Mouse (Mus musculus) MEL (cell line): ENCODE measurements around the gene Nwd2. TPM values are rescaled to one million over a fixed set of nuclear protein-coding genes. Genes with fewer than 3 reads are reported as not detected.

Experiments
- DNase-seq: peaks from one replicate; pipeline ENCODE4 v3.0.0; 2011; ENCODE audit warnings: low read depth, low spot score
- H3K27ac ChIP-seq: 2 replicates; pipeline ENCODE4 v1.5.1; 2012; ENCODE audit warnings: low read depth, mild to moderate bottlenecking, control low read depth, low read length, moderate library complexity; ENCODE audit not compliant: control insufficient read depth
- H3K27me3 ChIP-seq, 2 experiments: fragments of 150-350 bp in 1 of 2; sonication (generic) in 1 of 2; 2 replicates each; pipeline ENCODE4 v1.6.1; 2012; ENCODE audit warnings: low read length in 2 of 2, mild to moderate bottlenecking in 2 of 2, improper control_type of control experiment in 1 of 2, moderate library complexity in 1 of 2; ENCODE audit not compliant: insufficient read depth in 2 of 2, control insufficient read depth in 1 of 2
- H3K36me3 ChIP-seq, 2 experiments: 2 replicates each; pipeline ENCODE4 v1.6.1; 2012 to 2014; ENCODE audit warnings: low read length in 2 of 2, improper control_type of control experiment in 1 of 2, inconsistent platforms in 1 of 2, mild to moderate bottlenecking in 1 of 2; ENCODE audit not compliant: insufficient read depth in 2 of 2, control insufficient read depth in 1 of 2
- H3K4me1 ChIP-seq, 2 experiments: fragments of 150-350 bp in 1 of 2; sonication (generic) in 1 of 2; 2 replicates each; pipeline ENCODE4 v1.6.1; 2012; ENCODE audit warnings: low read length in 2 of 2, improper control_type of control experiment in 1 of 2, mild to moderate bottlenecking in 1 of 2; ENCODE audit not compliant: insufficient read depth in 2 of 2, control insufficient read depth in 1 of 2
- H3K4me3 ChIP-seq, 2 experiments: fragments of 150-350 bp in 1 of 2; sonication (generic) in 1 of 2; 2 replicates each; pipeline ENCODE4 v1.5.1; 2012; ENCODE audit warnings: low read depth in 2 of 2, low read length in 2 of 2, mild to moderate bottlenecking in 2 of 2, moderate library complexity in 2 of 2, control low read depth in 1 of 2, improper control_type of control experiment in 1 of 2; ENCODE audit not compliant: control insufficient read depth in 1 of 2, insufficient read depth in 1 of 2
- H3K79me2 ChIP-seq: 2 replicates; pipeline ENCODE4 v1.6.1; 2012; ENCODE audit warnings: mild to moderate bottlenecking, low read length, moderate library complexity; ENCODE audit not compliant: control insufficient read depth, poor library complexity, insufficient read depth
- H3K9ac ChIP-seq: 2 replicates; pipeline ENCODE4 v1.6.1; 2012; ENCODE audit warnings: low read depth, mild to moderate bottlenecking, control low read depth, low read length, moderate library complexity; ENCODE audit not compliant: control insufficient read depth, poor library complexity, severe bottlenecking
- H3K9me3 ChIP-seq: fragments of 150-350 bp; sonication (generic); replicated peaks from 2 replicates; pipeline ENCODE4 v1.6.1; 2012; ENCODE audit warnings: mild to moderate bottlenecking, low read length, improper control_type of control experiment, moderate library complexity; ENCODE audit not compliant: insufficient read depth
- BHLHE40 ChIP-seq: IDR thresholded peaks from 2 replicates; pipeline ENCODE4 v1.6.1; 2012; ENCODE audit warnings: low read depth, mild to moderate bottlenecking, inconsistent platforms, low read length, improper control_type of control experiment, borderline replicate concordance
- CHD2 ChIP-seq: IDR thresholded peaks from 2 replicates; pipeline ENCODE4 v1.6.1; 2011; ENCODE audit warnings: low read length, improper control_type of control experiment
- CTCF ChIP-seq, 3 experiments: IDR thresholded peaks in 2 of 3; conservative IDR thresholded peaks in 1 of 3; 2 replicates each; pipeline ENCODE4 v1.5.1; 2011 to 2012; ENCODE audit warnings: low read length in 3 of 3, low read depth in 2 of 3, mild to moderate bottlenecking in 2 of 3, improper control_type of control experiment in 1 of 3, inconsistent platforms in 1 of 3, mixed read lengths in 1 of 3, moderate library complexity in 1 of 3; ENCODE audit not compliant: control insufficient read depth in 1 of 3, insufficient read depth in 1 of 3, poor library complexity in 1 of 3, severe bottlenecking in 1 of 3
- EP300 ChIP-seq, 2 experiments: IDR thresholded peaks; 2 replicates each; pipeline ENCODE4 v1.6.1; 2011; ENCODE audit warnings: improper control_type of control experiment in 2 of 2, low read length in 2 of 2, low read depth in 1 of 2, mild to moderate bottlenecking in 1 of 2
- ETS1 ChIP-seq: IDR thresholded peaks from 2 replicates; pipeline ENCODE4 v1.6.1; 2012; ENCODE audit warnings: low read depth, mild to moderate bottlenecking, inconsistent platforms, low read length, improper control_type of control experiment, moderate library complexity
- GABPA ChIP-seq: IDR thresholded peaks from 2 replicates; pipeline ENCODE4 v1.6.1; 2012; ENCODE audit warnings: low read depth, mild to moderate bottlenecking, inconsistent platforms, low read length, improper control_type of control experiment, moderate library complexity
- KAT2A ChIP-seq: conservative IDR thresholded peaks from 2 replicates; pipeline ENCODE4 v1.6.1; 2012; ENCODE audit warnings: low read depth, low read length, improper control_type of control experiment, inconsistent platforms
- MAX ChIP-seq: IDR thresholded peaks from 2 replicates; pipeline ENCODE4 v1.6.1; 2011; ENCODE audit warnings: low read length, improper control_type of control experiment
- MAZ ChIP-seq: IDR thresholded peaks from 2 replicates; pipeline ENCODE4 v1.6.1; 2012; ENCODE audit warnings: low read depth, mild to moderate bottlenecking, inconsistent platforms, low read length, improper control_type of control experiment
- MEF2A ChIP-seq: IDR thresholded peaks from 2 replicates; pipeline ENCODE4 v1.6.1; 2014; ENCODE audit warnings: low read depth, mild to moderate bottlenecking, inconsistent platforms, low read length, improper control_type of control experiment; ENCODE audit not compliant: poor library complexity, insufficient replicate concordance, severe bottlenecking; ENCODE audit errors: extremely low read depth
- MXI1 ChIP-seq: IDR thresholded peaks from 2 replicates; pipeline ENCODE4 v1.6.1; 2011; ENCODE audit warnings: mild to moderate bottlenecking, low read depth, low read length, improper control_type of control experiment
- NELFE ChIP-seq: IDR thresholded peaks from 2 replicates; pipeline ENCODE4 v1.6.1; 2011; ENCODE audit warnings: low read depth, low read length, improper control_type of control experiment
- POLR2A ChIP-seq, 2 experiments: IDR thresholded peaks; 2 replicates each; pipeline ENCODE4 v1.6.1; 2011 to 2012; ENCODE audit warnings: low read length in 2 of 2, mild to moderate bottlenecking in 2 of 2, control low read depth in 1 of 2, improper control_type of control experiment in 1 of 2, low read depth in 1 of 2, moderate library complexity in 1 of 2; ENCODE audit not compliant: control insufficient read depth in 1 of 2, insufficient read depth in 1 of 2, poor library complexity in 1 of 2
- POLR2AphosphoS2 ChIP-seq: IDR thresholded peaks from 2 replicates; pipeline ENCODE4 v1.6.1; 2011; ENCODE audit warnings: low read length, improper control_type of control experiment
- RCOR1 ChIP-seq: IDR thresholded peaks from 2 replicates; pipeline ENCODE4 v1.6.1; 2012; ENCODE audit warnings: low read depth, mild to moderate bottlenecking, inconsistent platforms, low read length, improper control_type of control experiment
- SIN3A ChIP-seq: IDR thresholded peaks from 2 replicates; pipeline ENCODE4 v1.6.1; 2012; ENCODE audit warnings: low read length, improper control_type of control experiment, inconsistent platforms
- TBP ChIP-seq: IDR thresholded peaks from 2 replicates; pipeline ENCODE4 v1.8.0; 2011; ENCODE audit warnings: low read depth, low read length, improper control_type of control experiment
- TCF12 ChIP-seq: IDR thresholded peaks from 2 replicates; pipeline ENCODE4 v1.6.1; 2014; ENCODE audit warnings: low read depth, mild to moderate bottlenecking, inconsistent platforms, low read length, improper control_type of control experiment, moderate library complexity
- USF1 ChIP-seq: IDR thresholded peaks from 2 replicates; pipeline ENCODE4 v1.6.1; 2014; ENCODE audit warnings: low read depth, mild to moderate bottlenecking, inconsistent platforms, low read length, improper control_type of control experiment, moderate library complexity
- USF2 ChIP-seq, 2 experiments: IDR thresholded peaks; 2 replicates each; pipeline ENCODE4 v1.6.1; 2011 to 2012; ENCODE audit warnings: improper control_type of control experiment in 2 of 2, low read length in 2 of 2, borderline replicate concordance in 1 of 2, inconsistent platforms in 1 of 2, low read depth in 1 of 2, mild to moderate bottlenecking in 1 of 2; ENCODE audit not compliant: insufficient read depth in 1 of 2
- ZC3H11A ChIP-seq: IDR thresholded peaks from 2 replicates; pipeline ENCODE4 v1.6.1; 2012; ENCODE audit warnings: low read depth, mild to moderate bottlenecking, inconsistent platforms, low read length, improper control_type of control experiment
- ZKSCAN1 ChIP-seq: IDR thresholded peaks from 2 replicates; pipeline ENCODE4 v1.6.1; 2012; ENCODE audit warnings: low read depth, mild to moderate bottlenecking, inconsistent platforms, low read length, improper control_type of control experiment, moderate library complexity
- ZMIZ1 ChIP-seq: IDR thresholded peaks from 2 replicates; pipeline ENCODE4 v1.6.1; 2012; ENCODE audit warnings: low read depth, mild to moderate bottlenecking, inconsistent platforms, low read length, improper control_type of control experiment, moderate library complexity
- polyA plus RNA-seq, 2 experiments: library from polyadenylated mRNA; stranded (reverse) in 1 of 2; unstranded in 1 of 2; fragments of >175 nt in 1 of 2; fragments of >200 nt in 1 of 2; gene quantifications; 2 replicates each; pipeline versions ENCODE4 v1.2.1 to v1.2.4; 2012; ENCODE audit warnings: low replicate concordance in 2 of 2, low read depth in 1 of 2; ENCODE audit not compliant: insufficient read length in 2 of 2, insufficient read depth in 1 of 2, missing spikeins in 1 of 2
- total RNA-seq: library from RNA; depleted of rRNA; stranded (reverse); fragments of 300-350 nt; gene quantifications from 2 replicates; pipeline ENCODE4 v1.2.3, GENCODE M21; 2012

Gene Nwd2
- total and polyA plus RNA-seq, 3 experiments, result not detected

- no peaks in the 10 kb centered on the region; a peak in 1 of 4 replicates for H3K27me3 ChIP-seq
- H3K9ac ChIP-seq, result no peak overlapping the region
- no peaks in the 10 kb centered on the region for H3K79me2 ChIP-seq
- H3K4me1 ChIP-seq, result no peaks in the 10 kb centered on the region
- H3K36me3 ChIP-seq, result no peaks in the 10 kb centered on the region
- no peaks in the 10 kb centered on the region for H3K9me3 ChIP-seq
- DNase-seq, result no peak
- H3K27ac ChIP-seq, result no peak overlapping the region
- no peak overlapping the region for H3K4me3 ChIP-seq
- TF ChIP-seq BHLHE40 (no peak), USF2 (IDR thresholded peaks at IDR 0.05; ENCODE audit: borderline replicate concordance in 1 of 2, insufficient read depth in 1 of 2, low read depth in 1 of 2, low read length in 2 of 2) (no peak), MAX (no peak), NELFE (no peak), TCF12 (no peak), CHD2 (no peak)
These were observed 191.0 kb downstream of the Nwd2 start for GRCm38 (mm10) chr5:63839801-63840416.

- no peaks in the 10 kb centered on the region for H3K4me1 ChIP-seq
- H3K27me3 ChIP-seq, result no peaks in the 10 kb centered on the region
These were observed 198.2 kb downstream of the Nwd2 start for GRCm38 (mm10) chr5:63847080-63847479.

DNA sequence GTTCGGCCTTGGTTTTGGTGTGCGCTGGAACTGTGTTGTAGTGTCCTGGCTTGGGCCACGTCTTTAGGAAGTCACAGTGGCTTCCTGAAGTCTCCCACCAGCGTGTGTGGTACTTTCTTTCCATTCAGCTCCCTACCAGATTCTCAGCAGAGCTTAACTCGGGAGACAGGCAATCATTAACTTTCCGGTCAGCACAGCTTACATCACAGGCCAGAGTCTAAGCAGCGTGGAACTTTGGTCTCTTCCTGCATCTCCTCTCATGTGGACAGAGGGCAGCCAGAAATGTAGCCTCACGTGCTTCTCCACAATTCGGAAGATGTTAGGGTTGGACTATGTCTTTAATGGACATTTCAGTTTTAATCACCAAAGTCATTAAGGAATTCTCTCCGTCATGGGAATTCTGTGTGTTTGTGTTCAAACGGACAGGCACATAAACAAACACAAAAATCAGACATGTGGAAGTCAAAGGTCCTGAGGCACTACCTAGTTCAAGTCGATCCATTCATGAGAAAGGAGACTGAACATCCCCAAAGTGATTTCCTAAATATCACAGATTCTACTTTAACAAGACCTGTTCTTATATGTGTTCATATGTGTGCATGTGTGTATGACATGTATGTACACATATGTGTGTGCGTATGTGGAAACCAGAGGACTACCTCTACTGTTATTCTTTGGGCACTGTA is 198.8 kb downstream of the Nwd2 start:
- Histone ChIP-seq H3K9ac (no peak overlapping the region), H3K4me1 (no peaks in the 10 kb centered on the region), H3K4me3 (no peak overlapping the region), H3K79me2 (no peaks in the 10 kb centered on the region), H3K27me3 (no peaks in the 10 kb centered on the region), H3K9me3 (no peaks in the 10 kb centered on the region), H3K36me3 (no peaks in the 10 kb centered on the region), H3K27ac (no peak overlapping the region)
- TF ChIP-seq POLR2A (IDR thresholded peaks at IDR 0.05; ENCODE audit: control insufficient read depth in 1 of 2, insufficient read depth in 1 of 2, low read depth in 1 of 2, low read length in 2 of 2, poor library complexity in 1 of 2), result no peak
- no peak for TF ChIP-seq ZMIZ1
- TF ChIP-seq CTCF (IDR thresholded peaks at IDR 0.05 in 2 of 3, conservative IDR thresholded peaks at IDR 0.05 in 1 of 3; ENCODE audit: control insufficient read depth in 1 of 3, insufficient read depth in 1 of 3, low read depth in 2 of 3, low read length in 3 of 3, poor library complexity in 1 of 3, severe bottlenecking in 1 of 3), result no peak
- no peak for TF ChIP-seq EP300 (IDR thresholded peaks at IDR 0.05; ENCODE audit: low read depth in 1 of 2, low read length in 2 of 2)
- DNase-seq, result no peak

More at GRCm38 (mm10) chr5:63847080-63847479, 198.2 kb downstream of the Nwd2 start:
- no peak overlapping the region for H3K9ac ChIP-seq
- H3K9me3 ChIP-seq, result no peaks in the 10 kb centered on the region
- H3K36me3 ChIP-seq, result no peaks in the 10 kb centered on the region
- H3K79me2 ChIP-seq, result no peaks in the 10 kb centered on the region
- H3K4me3 ChIP-seq, result no peak overlapping the region
- TF ChIP-seq MEF2A, result no peak
- no peak for TF ChIP-seq USF1
- TF ChIP-seq RCOR1, result no peak
- no peak for TF ChIP-seq ZC3H11A
- TF ChIP-seq BHLHE40, result no peak
- no peak for TF ChIP-seq GABPA
- TF ChIP-seq MXI1, result no peak
- TF ChIP-seq TCF12, result no peak
- TF ChIP-seq TBP, result no peak
- TF ChIP-seq USF2 (IDR thresholded peaks at IDR 0.05; ENCODE audit: borderline replicate concordance in 1 of 2, insufficient read depth in 1 of 2, low read depth in 1 of 2, low read length in 2 of 2), result no peak
- TF ChIP-seq CHD2, result no peak
- no peak for TF ChIP-seq EP300 (IDR thresholded peaks at IDR 0.05; ENCODE audit: low read depth in 1 of 2, low read length in 2 of 2)
- TF ChIP-seq MAZ, result no peak
- no peak for TF ChIP-seq SIN3A
- no peak for TF ChIP-seq ETS1
- no peak for TF ChIP-seq ZKSCAN1
- no peak for TF ChIP-seq POLR2AphosphoS2
- no peak for TF ChIP-seq KAT2A
- no peak for DNase-seq
- no peak overlapping the region for H3K27ac ChIP-seq
